Mouse (Mus musculus): ENCODE results near the gene Tab1.

DNA sequence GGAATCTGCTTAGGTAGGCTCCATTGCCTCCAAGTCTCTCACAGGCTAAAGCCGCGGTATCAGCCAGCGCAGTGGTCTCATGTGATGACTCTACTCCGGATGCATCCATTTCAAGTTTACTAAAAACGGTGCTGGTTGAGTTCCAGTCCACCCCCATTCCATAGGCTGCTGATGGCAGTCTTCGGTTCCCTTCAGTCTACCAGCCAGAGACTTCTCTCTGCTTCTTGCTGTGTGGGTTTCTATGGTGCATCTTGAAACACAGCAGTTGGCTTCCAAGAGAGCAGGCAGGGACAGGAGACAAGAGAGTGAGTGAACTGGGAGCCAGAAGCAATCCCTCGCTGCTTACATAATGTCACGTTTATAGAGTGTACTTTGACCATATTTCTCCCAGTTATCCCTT, 25.8 kb upstream of the Tab1 start:
- TF ChIP-seq CTCF (IDR thresholded peaks at IDR 0.05; ENCODE audit: borderline replicate concordance, extremely low read depth, insufficient read depth, insufficient read length), result no peak
- TF ChIP-seq POLR2A (IDR thresholded peaks at IDR 0.05; ENCODE audit: borderline replicate concordance, extremely low read depth, insufficient read depth, insufficient read length, poor library complexity, severe bottlenecking), result no peak

All from brain, embryonic 14.5 days (tissue).